Mouse (Mus musculus) ES-E14 (cell line): ENCODE measurements around the gene Rptor. TPM values are rescaled to one million over a fixed set of nuclear protein-coding genes. Genes with fewer than 3 reads are reported as not detected.

Experiments used
- DNase-seq: peaks from one replicate; pipeline ENCODE4 v3.0.0-alpha.2; 2013; ENCODE audit warnings: low read depth, low spot score
- H3K27ac ChIP-seq: 2 replicates; pipeline ENCODE4 v1.5.1; 2012; ENCODE audit warnings: low read depth, mild to moderate bottlenecking, low read length, moderate library complexity, mixed read lengths; ENCODE audit not compliant: poor library complexity, insufficient read depth, severe bottlenecking
- H3K36me3 ChIP-seq: 2 replicates; pipeline ENCODE4 v1.6.1; 2012; ENCODE audit warnings: mild to moderate bottlenecking, low read length, moderate library complexity, mixed read lengths; ENCODE audit not compliant: control insufficient read depth, poor library complexity, insufficient read depth, severe bottlenecking
- H3K4me1 ChIP-seq, 2 experiments: fragments of 150-350 bp in 1 of 2; sonication (generic) in 1 of 2; 2 replicates each; pipeline ENCODE4 v1.6.1; 2012; ENCODE audit warnings: low read length in 2 of 2, mild to moderate bottlenecking in 1 of 2, mixed read lengths in 1 of 2; ENCODE audit not compliant: control insufficient read depth in 2 of 2, insufficient read depth in 2 of 2, poor library complexity in 1 of 2
- H3K4me3 ChIP-seq, 2 experiments: fragments of 150-350 bp in 1 of 2; sonication (generic) in 1 of 2; 2 replicates each; pipeline ENCODE4 v1.5.1; 2012; ENCODE audit warnings: low read length in 2 of 2, low read depth in 1 of 2, mild to moderate bottlenecking in 1 of 2, mixed read lengths in 1 of 2; ENCODE audit not compliant: insufficient read depth in 1 of 2, poor library complexity in 1 of 2, severe bottlenecking in 1 of 2
- H3K9ac ChIP-seq: 2 replicates; pipeline ENCODE4 v1.6.1; 2012; ENCODE audit warnings: low read depth, mild to moderate bottlenecking, low read length, mixed read lengths; ENCODE audit not compliant: poor library complexity, insufficient read depth, severe bottlenecking
- H3K9me3 ChIP-seq: fragments of 150-350 bp; sonication (generic); 2 replicates; pipeline ENCODE4 v1.6.1; 2012; ENCODE audit warnings: low read depth, mild to moderate bottlenecking, low read length; ENCODE audit not compliant: control insufficient read depth, insufficient read depth
- CHD2 ChIP-seq: IDR thresholded peaks from 2 replicates; pipeline ENCODE4 v1.6.1; 2014; ENCODE audit warnings: mild to moderate bottlenecking, low read depth, low read length, inconsistent platforms
- HCFC1 ChIP-seq: IDR thresholded peaks from 2 replicates; pipeline ENCODE4 v1.6.1; 2012; ENCODE audit warnings: low read length, inconsistent platforms, borderline replicate concordance; ENCODE audit not compliant: insufficient read depth
- MAFK ChIP-seq: IDR thresholded peaks from 2 replicates; pipeline ENCODE4 v1.6.1; 2014; ENCODE audit warnings: mild to moderate bottlenecking, low read depth, low read length, inconsistent platforms; ENCODE audit not compliant: insufficient read depth
- ZC3H11A ChIP-seq: IDR thresholded peaks from 2 replicates; pipeline ENCODE4 v1.6.1; 2012; ENCODE audit warnings: low read depth, mild to moderate bottlenecking, inconsistent platforms, low read length, borderline replicate concordance
- ZNF384 ChIP-seq: IDR thresholded peaks from 2 replicates; pipeline ENCODE4 v1.6.1; 2012; ENCODE audit warnings: low read depth, low read length, inconsistent platforms
- in situ Hi-C, 2 experiments: fragments of 600-800 bp; cut with MboI; formaldehyde crosslinking; loops; one replicate each; pipeline ENCODE4 v1.15.1; 2025; ENCODE audit warnings: low sequenced_read_pairs in 2 of 2, inconsistent platforms in 1 of 2; ENCODE audit not compliant: unreplicated experiment in 2 of 2
- total RNA-seq: library from RNA; depleted of rRNA; stranded (reverse); fragments of 300-350 nt; gene quantifications from 2 replicates; pipeline ENCODE4 v1.2.3, GENCODE M21; 2012

Rptor gene
- total RNA-seq, 1 experiment = 59.7 TPM

- H3K4me3 ChIP-seq = no peak overlapping the region
- H3K9ac ChIP-seq = no peak overlapping the region
- H3K36me3 ChIP-seq = peaks cover 13% of the 10 kb centered on the region; the same call in 1 of the 2 replicates
- H3K27ac ChIP-seq = peak overlapping the region; percentile 7; the same call in 1 of the 2 replicates
- in situ Hi-C loops = no loop called here
- H3K9me3 ChIP-seq = no peaks in the 10 kb centered on the region
- no peaks in the 10 kb centered on the region for H3K4me1 ChIP-seq
- no peak for DNase-seq
- no peak for TF ChIP-seq CHD2
- TF ChIP-seq HCFC1 = no peak
- no peak for TF ChIP-seq ZNF384
- TF ChIP-seq ZC3H11A = no peak
These were observed 201.7 kb downstream of the Rptor start for GRCm38 (mm10) chr11:119804392-119804791.

- Histone ChIP-seq H3K4me1 (no peaks in the 10 kb centered on the region), H3K9me3 (no peaks in the 10 kb centered on the region), H3K36me3 (peaks cover 14% of the 10 kb centered on the region; the same call in 1 of the 2 replicates), H3K4me3 (no peak overlapping the region), H3K27ac (peak overlapping the region; percentile 43; the same call in 1 of the 2 replicates), H3K9ac (no peak overlapping the region)
- DNase-seq = no peak
- TF ChIP-seq HCFC1 (no peak), ZNF384 (no peak), CHD2 (no peak), ZC3H11A (no peak), MAFK (no peak)
- in situ Hi-C loops = no loop called here
These were observed 202.5 kb downstream of the Rptor start for GRCm38 (mm10) chr11:119805112-119805750.

GRCm38 (mm10) chr11:119806539-119806938 is 203.8 kb downstream of the Rptor start:
- peaks cover 19% of the 10 kb centered on the region; the same call in 1 of the 2 replicates for H3K36me3 ChIP-seq

GRCm38 (mm10) chr11:119807431-119808031 is 204.8 kb downstream of the Rptor start:
- H3K36me3 ChIP-seq = peaks cover 28% of the 10 kb centered on the region; the same call in 1 of the 2 replicates
- no peak overlapping the region for H3K4me3 ChIP-seq
- no peak overlapping the region for H3K27ac ChIP-seq
- DNase-seq = no peak
- no peaks in the 10 kb centered on the region for H3K4me1 ChIP-seq
- no peaks in the 10 kb centered on the region for H3K9me3 ChIP-seq
- no peak overlapping the region for H3K9ac ChIP-seq
- no peak for TF ChIP-seq CHD2
- TF ChIP-seq MAFK = no peak
- no peak for TF ChIP-seq ZNF384
- no peak for TF ChIP-seq ZC3H11A
- TF ChIP-seq HCFC1 = no peak
- in situ Hi-C loops = no loop called here

More at GRCm38 (mm10) chr11:119806539-119806938, 203.8 kb downstream of the Rptor start:
- Histone ChIP-seq H3K4me1 (no peaks in the 10 kb centered on the region), H3K4me3 (no peak overlapping the region), H3K9me3 (no peaks in the 10 kb centered on the region), H3K9ac (no peak overlapping the region), H3K27ac (no peak overlapping the region)
- TF ChIP-seq CHD2 (no peak), MAFK (no peak), ZNF384 (no peak), HCFC1 (no peak)
- no peak for DNase-seq
- in situ Hi-C loops = no loop called here
